Mouse (Mus musculus) spleen, postnatal 36 days (tissue): Measurements from ENCODE around the gene Dcaf10.

Experiments used
- DNase-seq, 2 experiments: peaks; one replicate each; pipeline ENCODE4 v3.0.0; 2022; ENCODE audit warnings: low spot score in 2 of 2, mixed read lengths in 1 of 2

The Dcaf10 gene

DNA sequence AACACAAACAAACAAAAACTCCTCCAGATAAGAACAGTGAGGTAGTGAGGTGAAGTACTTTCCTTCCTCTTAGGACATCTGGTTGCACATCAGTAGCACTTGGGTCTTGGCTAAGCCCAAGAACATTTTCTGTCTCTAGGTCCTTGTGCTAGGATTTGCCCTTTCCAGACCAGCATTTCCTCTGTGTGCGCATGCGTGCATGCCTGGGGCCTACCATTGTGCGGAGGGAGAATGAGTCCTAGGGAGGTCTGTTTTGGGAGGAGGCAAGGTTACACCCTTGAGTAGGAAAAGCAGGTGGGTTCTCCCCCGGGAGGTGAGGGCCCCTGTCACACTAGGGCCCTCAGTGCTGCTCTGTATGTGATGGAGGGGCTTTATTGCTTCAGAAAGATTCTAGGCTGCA, 77.2 kb downstream of the Dcaf10 start:
- no peak for DNase-seq

DNA sequence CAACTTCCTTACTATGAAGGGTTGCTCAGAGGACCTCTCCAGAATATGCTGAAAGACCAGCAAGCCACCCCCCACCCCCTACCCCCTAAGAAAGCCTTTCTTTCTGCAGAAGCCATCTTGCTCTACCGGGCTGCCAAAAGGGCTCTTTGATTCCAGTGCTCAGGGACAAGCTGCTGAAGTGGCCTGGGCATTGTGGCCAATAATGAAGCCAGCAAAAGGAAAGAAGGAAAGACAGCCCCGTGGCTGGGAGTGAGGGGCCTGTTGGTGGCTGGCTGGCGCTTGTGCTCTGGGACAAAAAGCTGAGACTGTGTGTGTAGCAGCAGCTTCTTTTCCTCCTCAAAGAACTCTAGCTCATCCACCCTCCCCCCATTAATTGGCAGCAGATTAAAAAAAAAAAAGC, 78.8 kb downstream of the Dcaf10 start:
- DNase-seq, result no peak

DNA sequence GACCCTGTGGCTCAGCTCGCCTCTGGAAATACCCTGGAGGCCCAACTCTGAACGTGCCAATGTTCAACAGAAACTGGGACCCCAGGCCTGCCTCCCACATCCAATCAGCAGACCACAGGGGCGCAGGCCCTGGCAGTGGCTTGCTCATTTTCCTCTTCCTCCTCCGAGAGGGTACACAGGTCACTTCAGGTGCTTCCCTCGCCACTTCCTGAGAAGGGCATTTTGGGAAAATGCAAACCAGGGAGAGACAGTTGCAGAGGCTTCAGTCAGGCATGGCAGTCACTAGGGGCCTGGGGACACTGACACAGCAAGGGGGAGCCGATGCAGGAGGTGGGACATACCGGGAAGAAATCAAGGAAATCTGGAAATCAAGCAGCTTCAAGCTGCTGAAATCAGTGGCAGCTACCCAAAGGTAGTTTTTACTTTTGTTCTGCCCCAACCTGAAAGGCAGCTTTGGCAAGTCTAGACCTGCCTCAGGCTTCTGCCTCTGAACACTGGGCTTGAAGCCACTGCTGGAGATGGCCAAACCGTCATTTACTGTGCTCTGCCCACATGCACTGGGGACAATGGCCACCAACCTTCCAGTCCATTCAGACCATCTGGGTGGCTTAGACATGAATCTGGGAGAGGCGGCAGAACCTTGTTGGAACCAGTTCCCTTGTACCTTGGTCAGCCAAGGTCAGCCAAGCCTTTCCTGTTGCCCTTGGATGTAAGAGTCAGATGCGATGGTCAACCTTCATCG, 79.8 kb downstream of the Dcaf10 start:
- no peak for DNase-seq

DNA sequence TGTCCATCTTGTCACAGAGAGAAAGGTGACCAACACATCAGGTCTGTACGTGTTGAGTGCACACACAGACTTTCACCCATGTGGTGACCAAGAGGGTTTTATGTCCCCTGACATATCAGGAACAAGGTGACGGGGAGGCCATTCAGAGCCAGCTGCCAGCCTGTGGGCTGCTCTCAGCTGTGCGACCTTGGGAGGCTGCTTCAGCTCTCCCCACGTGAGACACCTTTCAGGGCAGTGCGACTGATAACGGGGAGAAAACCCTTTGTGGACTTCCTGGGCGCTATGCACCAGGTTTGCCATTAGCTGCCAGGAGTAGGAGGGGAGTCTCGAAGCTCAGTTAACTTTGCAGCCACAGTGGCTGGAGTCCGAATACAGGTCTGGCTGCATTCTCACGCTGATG, 80.7 kb downstream of the Dcaf10 start:
- no peak for DNase-seq

DNA sequence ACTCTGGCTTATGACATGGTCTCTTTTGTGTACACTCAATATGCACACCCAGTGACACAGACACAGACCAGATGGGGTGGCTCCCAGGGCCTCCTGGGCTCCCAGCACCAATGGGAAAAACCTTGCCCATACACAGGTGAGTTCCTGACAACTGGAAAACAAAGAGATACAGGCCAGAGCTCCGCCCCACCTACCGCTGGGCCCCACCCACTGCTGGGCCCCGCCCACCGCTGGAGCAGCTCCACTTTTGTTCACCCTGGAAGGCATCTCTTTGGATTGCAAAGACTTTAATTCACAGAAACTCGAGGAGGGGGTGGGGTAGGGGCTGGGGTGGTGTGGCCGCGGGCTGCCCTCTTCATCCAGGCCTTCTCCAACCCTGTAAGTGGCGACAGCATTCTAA, 81.5 kb downstream of the Dcaf10 start:
- no peak for DNase-seq

DNA sequence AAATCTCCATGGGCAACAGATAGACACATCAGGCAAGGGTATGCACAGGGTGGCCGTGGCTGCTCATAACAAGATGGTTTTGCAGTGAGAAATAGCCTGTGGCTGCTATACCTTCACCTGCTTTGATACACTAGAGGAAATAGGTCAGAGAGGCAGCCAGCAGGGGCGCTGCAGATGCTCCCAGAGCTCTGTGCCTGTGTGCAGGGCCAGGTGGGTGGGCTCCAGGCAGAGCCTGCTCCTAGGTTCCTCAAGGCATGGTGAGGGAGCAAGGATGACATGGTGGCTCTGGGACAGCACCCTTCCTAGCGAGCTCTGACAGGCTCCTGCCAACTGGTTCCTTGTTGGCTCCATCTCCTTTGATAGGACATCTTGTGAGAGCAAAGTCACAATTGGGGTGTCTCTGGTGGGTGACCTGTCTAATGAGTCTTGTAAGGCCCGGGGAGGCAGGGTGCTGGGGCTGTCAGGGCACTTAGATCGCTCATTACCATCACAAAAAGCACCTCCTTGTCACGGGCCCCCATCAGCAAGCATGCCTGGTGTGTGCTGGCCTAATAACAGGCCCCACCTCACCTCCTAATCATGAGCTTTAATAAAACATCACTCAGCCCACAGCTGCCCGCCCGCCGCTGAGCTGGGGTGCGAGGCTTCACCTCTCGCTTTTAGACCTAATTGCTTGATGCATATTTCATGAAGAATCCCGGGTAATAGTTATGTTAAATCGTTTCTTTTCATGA, 85.0 kb downstream of the Dcaf10 start:
- no peak for DNase-seq
